Mouse (Mus musculus): ENCODE data around the gene Psg16. TPM values are rescaled to one million over a fixed set of nuclear protein-coding genes. Genes with fewer than 3 reads are reported as not detected.
"Not testable (repeated sequence)": the region's sequence is repeated elsewhere in the genome, so short reads cannot be mapped to it uniquely, and the experiment has no call there.

Gene Psg16
- polyA plus RNA-seq, 1 experiment from 2014 or later = 0.27 TPM

DNA sequence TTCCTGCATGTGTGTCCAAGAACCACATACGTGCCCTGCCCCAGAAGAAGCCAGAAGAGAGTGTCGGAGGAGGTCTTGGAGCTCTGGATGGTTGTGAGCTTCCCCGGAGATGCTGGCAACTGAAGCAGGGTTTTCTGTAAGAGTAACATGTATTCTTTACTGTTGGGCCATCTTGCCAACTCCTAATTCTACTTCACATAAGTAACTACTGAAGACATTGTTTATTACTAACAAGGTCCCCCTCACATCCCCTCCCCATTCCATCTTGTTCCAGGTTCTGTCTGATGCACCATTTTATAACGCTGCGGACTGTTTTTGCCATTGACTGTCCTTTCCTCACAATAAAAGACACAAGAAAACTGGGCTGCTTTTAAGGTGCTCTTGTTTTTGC is 332 bp upstream of the Psg16 start:
- Histone ChIP-seq H3K27me3 (no peaks in the 10 kb centered on the region), H3K9me3 (0 out of 2 replicates have a peak, but pooled peaks cover 4% of the 10 kb centered on the region), H3K36me3 (replicated peaks) (no peaks in the 10 kb centered on the region), H3K4me3 (replicated peaks) (no peak overlapping the region), H3K9ac (no peak overlapping the region), H3K27ac (no peak overlapping the region), H3K4me1 (no peaks in the 10 kb centered on the region), H3K4me2 (no peak overlapping the region)
- 55% methylated on average over 5 of the region's 5 CpGs for WGBS
- ATAC-seq (ENCODE audit: low FRiP score) = no peak

DNA sequence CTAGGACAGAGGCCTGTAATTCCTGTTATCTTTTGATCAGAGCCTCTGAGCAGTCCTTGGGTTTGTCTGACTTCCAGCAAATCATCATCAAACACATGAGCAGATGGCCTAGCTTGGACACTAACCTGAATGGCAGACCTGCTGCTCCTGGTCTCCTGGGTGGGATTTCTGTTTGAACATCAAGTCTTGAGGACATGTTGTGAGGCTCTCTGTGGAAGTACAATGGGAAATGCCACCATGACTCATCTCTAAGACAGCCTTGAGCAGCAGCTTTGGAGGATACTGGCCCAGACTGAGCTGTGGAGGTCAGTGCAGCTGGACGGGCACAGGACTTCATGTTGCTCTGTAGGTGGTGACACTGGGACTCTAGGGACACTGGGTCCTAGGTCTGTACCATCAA is 2.7 kb downstream of the Psg16 start:
- no peak overlapping the region for H3K27ac ChIP-seq
- 89% methylated on average over 1 of the region's 1 CpGs for WGBS

DNA sequence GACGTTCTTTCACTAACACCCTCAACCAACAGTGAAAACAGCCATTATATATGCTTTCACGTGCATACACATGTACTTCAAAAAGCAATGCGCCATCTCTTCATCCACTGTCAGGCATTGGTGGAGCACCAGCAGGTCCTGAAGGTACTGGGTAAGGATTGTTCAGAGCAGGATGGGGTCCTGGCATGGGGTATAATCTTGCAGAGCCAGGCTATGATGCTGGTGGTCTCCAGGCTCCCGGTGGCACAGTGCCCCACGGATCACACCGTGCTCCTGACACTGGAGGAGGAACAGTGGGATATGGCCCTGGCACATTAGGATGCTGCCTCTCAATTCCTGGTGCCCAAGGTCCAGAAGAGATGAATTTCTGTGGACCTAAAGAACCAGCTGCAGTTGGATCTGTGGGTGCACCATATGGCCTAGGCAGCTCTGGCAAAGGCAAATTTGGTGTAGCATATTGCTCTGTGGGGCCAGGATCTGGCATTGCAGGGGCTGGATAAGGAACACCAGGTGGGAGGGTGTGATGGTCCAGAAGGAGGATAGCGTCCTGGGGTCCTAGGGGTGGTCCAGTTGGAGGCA is 4.3 kb downstream of the Psg16 start:
- H3K9me3 ChIP-seq = 0 out of 2 replicates have a peak, but pooled peaks cover 4% of the 10 kb centered on the region
- no peak for ATAC-seq (ENCODE audit: low FRiP score)
- no peak overlapping the region for H3K9ac ChIP-seq
- H3K27ac ChIP-seq = no peak overlapping the region
- H3K4me3 ChIP-seq (replicated peaks) = no peak overlapping the region
- no peaks in the 10 kb centered on the region for H3K36me3 ChIP-seq (replicated peaks)
- H3K4me1 ChIP-seq = no peaks in the 10 kb centered on the region
- no peak overlapping the region for H3K4me2 ChIP-seq
- H3K27me3 ChIP-seq = no peaks in the 10 kb centered on the region
- 85% methylated on average over 7 of the region's 7 CpGs for whole genome bisulfite sequencing

More for the DNA sequence above, 2.7 kb downstream of the Psg16 start:
- ATAC-seq (ENCODE audit: low FRiP score) = no peak
- Histone ChIP-seq H3K4me3 (replicated peaks) (no peak overlapping the region), H3K27me3 (no peaks in the 10 kb centered on the region), H3K9me3 (0 out of 2 replicates have a peak, but pooled peaks cover 4% of the 10 kb centered on the region), H3K4me2 (no peak overlapping the region), H3K9ac (no peak overlapping the region), H3K36me3 (replicated peaks) (no peaks in the 10 kb centered on the region), H3K4me1 (no peaks in the 10 kb centered on the region)

DNA sequence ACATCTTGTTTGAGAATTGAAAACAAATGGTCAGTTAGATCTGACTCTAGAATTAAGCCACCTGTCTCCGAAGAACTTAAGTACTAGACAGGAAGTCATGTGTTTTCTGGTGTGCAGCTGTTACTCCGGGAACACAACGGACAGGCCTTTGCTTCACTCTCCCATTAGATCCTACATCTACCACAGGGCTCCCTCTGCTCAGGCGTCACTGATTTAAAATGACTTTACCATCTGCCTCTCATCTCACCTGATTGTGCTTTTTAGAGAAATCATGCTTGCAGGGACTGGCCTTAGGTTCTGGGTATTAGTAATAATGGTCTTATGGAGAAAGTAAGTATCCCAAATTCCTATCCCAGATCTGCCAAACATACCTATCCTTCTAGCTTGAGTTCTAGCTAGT is 8.9 kb downstream of the Psg16 start:
- 84% methylated on average over 4 of the region's 4 CpGs for WGBS
- Histone ChIP-seq H3K9ac (no peak overlapping the region), H3K27ac (no peak overlapping the region), H3K4me2 (no peak overlapping the region), H3K27me3 (no peaks in the 10 kb centered on the region), H3K4me3 (replicated peaks) (no peak overlapping the region), H3K4me1 (no peaks in the 10 kb centered on the region), H3K36me3 (replicated peaks) (no peaks in the 10 kb centered on the region), H3K9me3 (no peaks in the 10 kb centered on the region)
- no peak for ATAC-seq (ENCODE audit: low FRiP score)

DNA sequence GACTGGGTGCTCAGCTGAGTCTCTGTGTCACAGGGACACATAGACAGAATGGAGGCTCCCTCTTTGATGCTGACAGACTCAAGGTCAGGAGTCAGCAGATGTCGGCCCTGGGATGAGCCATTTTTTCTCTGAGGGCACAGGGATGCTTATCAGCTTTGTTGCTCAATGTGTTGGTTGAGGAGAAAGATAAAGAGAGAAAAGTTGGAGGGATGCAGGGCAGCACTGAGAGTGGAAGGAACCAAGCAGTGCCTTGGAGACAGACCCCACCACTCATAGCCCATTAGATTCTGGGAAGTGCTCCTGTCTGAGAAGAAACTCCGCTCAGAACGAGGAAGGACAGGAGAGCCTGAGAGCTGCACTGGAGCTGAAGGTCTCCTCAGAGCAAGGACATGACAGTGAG is 13.9 kb downstream of the Psg16 start:
- Histone ChIP-seq H3K9ac (no peak overlapping the region), H3K4me3 (replicated peaks) (no peak overlapping the region), H3K4me2 (no peak overlapping the region), H3K4me1 (no peaks in the 10 kb centered on the region), H3K27me3 (no peaks in the 10 kb centered on the region), H3K36me3 (replicated peaks) (no peaks in the 10 kb centered on the region), H3K9me3 (no peaks in the 10 kb centered on the region), H3K27ac (no peak overlapping the region)
- WGBS = 89% methylated on average over 3 of the region's 3 CpGs
- no peak for ATAC-seq (ENCODE audit: low FRiP score)

DNA sequence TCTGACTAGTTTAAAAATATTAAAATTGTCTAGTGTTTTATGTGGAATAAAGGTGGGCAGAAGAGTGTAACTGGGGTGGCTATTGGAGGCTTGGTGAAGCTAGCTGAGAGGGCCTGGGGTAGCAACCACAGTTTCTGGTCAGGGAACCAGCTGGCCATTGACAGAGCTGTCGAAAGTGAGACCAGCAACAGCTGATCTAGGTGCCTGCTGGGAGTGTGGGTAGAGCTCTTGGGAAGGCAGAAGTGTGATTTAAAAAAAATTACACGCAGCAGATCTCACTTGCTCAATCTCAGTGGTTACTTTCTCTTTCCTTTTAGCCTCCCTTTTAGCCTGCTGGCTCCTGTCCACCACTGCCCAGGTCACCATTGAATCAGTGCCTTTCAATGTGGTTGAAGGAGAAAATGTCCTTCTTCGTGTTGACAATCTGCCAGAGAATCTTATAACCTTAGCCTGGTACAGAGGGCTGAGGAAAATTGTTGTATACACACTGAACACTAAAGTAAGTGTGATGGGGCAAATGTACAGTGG is 16.3 kb downstream of the Psg16 start:
- H3K9ac ChIP-seq = no peak overlapping the region
- 65% methylated on average over 3 of the region's 3 CpGs for WGBS
- no peak for ATAC-seq (ENCODE audit: low FRiP score)
- no peaks in the 10 kb centered on the region for H3K27me3 ChIP-seq
- no peaks in the 10 kb centered on the region for H3K4me1 ChIP-seq
- no peaks in the 10 kb centered on the region for H3K36me3 ChIP-seq (replicated peaks)
- no peak overlapping the region for H3K27ac ChIP-seq
- H3K9me3 ChIP-seq = no peaks in the 10 kb centered on the region
- no peak overlapping the region for H3K4me3 ChIP-seq (replicated peaks)
- H3K4me2 ChIP-seq = no peak overlapping the region

DNA sequence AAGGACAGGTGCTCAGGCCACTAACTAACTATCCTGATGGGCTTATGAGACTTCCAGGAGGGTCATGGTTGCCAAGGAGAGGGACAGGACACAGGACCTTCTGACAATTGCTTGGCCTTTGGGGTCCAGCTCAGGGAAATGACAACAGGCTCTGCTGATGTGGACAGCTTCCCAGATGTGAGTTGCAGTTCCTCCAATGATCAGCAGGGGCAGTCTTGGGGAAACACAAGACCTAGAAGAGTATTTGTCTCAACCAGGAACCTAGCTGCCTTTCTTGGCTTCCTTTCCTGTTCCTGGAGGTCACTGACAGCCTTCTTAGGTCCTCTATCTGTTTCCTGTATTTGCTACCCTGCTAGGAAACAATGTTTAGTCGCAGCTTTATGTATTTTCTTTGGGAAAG is 17.4 kb downstream of the Psg16 start:
- H3K27ac ChIP-seq = no peak overlapping the region
- no peaks in the 10 kb centered on the region for H3K36me3 ChIP-seq (replicated peaks)
- no peak for ATAC-seq (ENCODE audit: low FRiP score)
- H3K4me2 ChIP-seq = no peak overlapping the region
- 22% methylated on average over 1 of the region's 1 CpGs for WGBS
- no peaks in the 10 kb centered on the region for H3K9me3 ChIP-seq
- no peaks in the 10 kb centered on the region for H3K4me1 ChIP-seq
- H3K9ac ChIP-seq = no peak overlapping the region
- no peak overlapping the region for H3K4me3 ChIP-seq (replicated peaks)
- no peaks in the 10 kb centered on the region for H3K27me3 ChIP-seq

DNA sequence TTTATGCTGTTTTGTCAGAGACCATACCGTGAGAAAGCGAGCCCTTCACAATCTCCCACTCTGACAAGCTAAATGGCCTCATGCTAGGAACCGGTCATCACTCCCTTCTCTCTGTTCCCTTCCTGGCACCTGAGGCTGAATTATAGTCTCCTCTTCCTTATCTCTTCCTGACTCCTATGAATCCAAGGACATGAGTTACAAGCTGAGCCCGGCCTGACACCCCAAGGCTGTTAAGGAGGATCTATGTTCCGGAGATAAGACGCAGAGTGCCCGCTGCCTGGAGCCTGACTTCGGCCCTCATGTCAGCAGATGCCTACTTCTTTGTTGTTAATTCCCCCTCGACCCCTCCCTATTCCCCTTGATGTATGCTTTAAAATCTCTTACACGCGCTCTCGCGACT is 27.8 kb downstream of the Psg16 start:
- not testable (repeated sequence) for ATAC-seq (ENCODE audit: low FRiP score); H3K27me3 ChIP-seq; H3K9me3 ChIP-seq; H3K36me3 ChIP-seq (replicated peaks); H3K4me3 ChIP-seq (replicated peaks); H3K9ac ChIP-seq; H3K4me1 ChIP-seq; H3K27ac ChIP-seq; H3K4me2 ChIP-seq
- WGBS = 91% methylated on average over 13 of the region's 13 CpGs

DNA sequence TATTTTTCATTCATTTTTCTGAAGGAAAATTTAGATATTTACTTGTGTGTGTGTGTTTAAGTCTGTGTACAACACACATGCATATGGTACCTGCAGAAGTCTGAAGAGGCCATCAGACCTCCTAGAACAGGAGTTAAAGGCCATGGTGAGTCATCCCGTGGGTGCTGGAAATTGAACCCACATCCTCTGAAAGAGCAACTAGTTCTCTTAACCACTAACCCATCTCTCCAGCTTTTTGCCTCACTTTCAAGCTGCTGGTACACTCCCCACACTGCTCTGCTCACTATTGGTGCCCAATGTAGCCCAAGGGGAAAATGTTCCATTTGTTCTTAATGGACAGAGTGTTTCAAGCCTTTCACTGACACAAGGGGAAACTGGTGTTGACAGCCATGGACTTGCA is 61.5 kb downstream of the Psg16 start:
- H3K36me3 ChIP-seq (replicated peaks) = no peaks in the 10 kb centered on the region
- H3K4me1 ChIP-seq = no peaks in the 10 kb centered on the region
- no peaks in the 10 kb centered on the region for H3K27me3 ChIP-seq
- H3K27ac ChIP-seq = no peak overlapping the region
- H3K4me2 ChIP-seq = no peak overlapping the region
- WGBS = 92% methylated on average over 1 of the region's 1 CpGs
- ATAC-seq (ENCODE audit: low FRiP score) = no peak
- no peak overlapping the region for H3K4me3 ChIP-seq (replicated peaks)
- H3K9ac ChIP-seq = no peak overlapping the region
- no peaks in the 10 kb centered on the region for H3K9me3 ChIP-seq

DNA sequence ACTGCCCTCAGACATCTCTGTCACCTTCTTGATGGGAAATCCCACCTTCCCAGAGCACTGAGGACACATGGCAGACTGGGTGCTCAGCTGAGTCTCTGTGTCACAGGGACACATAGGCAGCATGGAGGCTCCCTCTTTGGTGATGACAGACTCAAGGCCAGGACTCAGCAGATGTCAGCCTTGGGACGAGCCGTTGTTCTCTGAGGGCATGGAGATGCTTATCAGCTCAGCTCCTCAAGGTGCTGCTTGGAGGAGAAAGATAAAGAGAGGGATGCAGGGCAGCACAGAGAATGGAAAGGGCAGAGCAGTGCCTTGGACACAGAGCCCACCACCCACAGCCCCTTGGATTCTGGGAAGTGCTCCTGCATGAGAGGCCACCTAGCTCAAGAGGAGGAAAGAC is 76.1 kb downstream of the Psg16 start, which contains the start of gene Ceacam3:
Ceacam3 (plus strand) TSS at position 352 of the 400 bp plus-strand sequence.
- Histone ChIP-seq H3K4me2 (no peak within 1 kb of the TSS), H3K9me3 (peaks cover 18% of the 10 kb centered on the region), H3K9ac (no peak within 1 kb of the TSS), H3K4me1 (no peaks in the 10 kb centered on the region), H3K4me3 (replicated peaks) (no peak within 1 kb of the TSS), H3K36me3 (replicated peaks) (no peaks in the 10 kb centered on the region), H3K27me3 (no peaks in the 10 kb centered on the region), H3K27ac (no peak within 1 kb of the TSS)
- ATAC-seq (ENCODE audit: low FRiP score) = no peak
- WGBS = 81% methylated on average over 2 of the region's 2 CpGs

DNA sequence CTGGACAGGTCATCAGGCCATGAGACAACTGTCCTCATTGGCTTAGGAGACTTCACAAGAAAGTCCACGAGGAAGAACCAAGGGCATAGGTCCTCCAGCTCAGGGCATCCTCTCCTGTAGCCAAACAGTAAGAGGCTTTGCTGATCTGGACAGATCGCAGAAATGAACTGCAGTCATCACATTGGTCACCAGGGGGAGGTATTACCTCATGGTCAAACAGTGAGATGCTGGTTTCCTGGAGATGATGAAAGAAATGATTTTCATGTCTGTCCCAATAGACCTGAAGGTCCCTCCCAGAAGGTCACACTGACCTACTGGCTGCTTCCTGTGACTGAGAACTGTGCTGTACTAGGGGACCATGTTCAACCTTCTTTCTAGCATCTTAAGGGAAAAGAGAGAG is 81.8 kb downstream of the Psg16 start:
- no peak overlapping the region for H3K4me2 ChIP-seq

DNA sequence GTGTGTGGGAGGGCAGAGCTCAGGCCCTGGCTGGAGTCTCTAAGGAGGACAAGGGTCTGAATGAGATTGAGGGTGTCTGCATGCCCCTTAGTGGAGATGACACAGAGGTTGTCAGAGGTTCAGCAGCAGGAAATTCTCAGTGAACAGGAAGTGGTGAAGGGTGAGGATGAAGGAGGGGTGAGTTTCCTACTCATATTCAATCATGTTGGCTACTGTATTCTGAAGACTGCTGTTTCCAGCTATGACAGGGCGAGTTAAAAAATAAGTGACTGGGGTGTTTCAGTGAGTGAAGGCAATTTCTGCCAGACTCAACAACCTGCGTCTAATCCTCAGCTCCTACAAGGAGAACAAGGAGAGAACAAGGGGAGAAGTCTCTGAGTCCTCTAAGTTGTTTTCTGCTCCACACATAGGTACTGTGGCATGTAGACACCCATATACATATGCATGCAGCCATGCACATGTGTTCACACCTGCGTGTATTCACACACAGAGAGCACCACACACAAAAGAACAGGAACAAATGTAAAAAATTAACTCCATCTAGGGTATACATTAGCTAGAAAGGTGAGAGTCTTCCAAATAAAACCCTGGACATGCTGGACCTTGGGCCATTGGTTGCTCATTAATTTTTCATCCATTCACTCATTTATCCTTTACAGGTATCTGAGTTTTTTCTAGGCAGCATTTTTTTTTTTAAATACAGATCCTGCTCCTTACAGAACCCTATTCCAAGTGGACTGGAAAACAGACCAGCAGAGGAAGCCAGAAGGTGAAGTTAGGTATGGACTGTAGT is 83.2 kb downstream of the Psg16 start:
- H3K4me2 ChIP-seq = no peak overlapping the region
- H3K9me3 ChIP-seq = peaks cover 19% of the 10 kb centered on the region; the same call in 1 of the 2 replicates
- WGBS = 85% methylated on average over 3 of the region's 3 CpGs

More for the DNA sequence above, 81.8 kb downstream of the Psg16 start:
- Histone ChIP-seq H3K27me3 (no peaks in the 10 kb centered on the region), H3K36me3 (replicated peaks) (no peaks in the 10 kb centered on the region), H3K9ac (no peak overlapping the region), H3K27ac (no peak overlapping the region), H3K9me3 (peaks cover 21% of the 10 kb centered on the region; the same call in 1 of the 2 replicates), H3K4me1 (no peaks in the 10 kb centered on the region), H3K4me3 (replicated peaks) (no peak overlapping the region)
- ATAC-seq (ENCODE audit: low FRiP score) = no peak
- WGBS = 40% methylated on average over 2 of the region's 2 CpGs

DNA sequence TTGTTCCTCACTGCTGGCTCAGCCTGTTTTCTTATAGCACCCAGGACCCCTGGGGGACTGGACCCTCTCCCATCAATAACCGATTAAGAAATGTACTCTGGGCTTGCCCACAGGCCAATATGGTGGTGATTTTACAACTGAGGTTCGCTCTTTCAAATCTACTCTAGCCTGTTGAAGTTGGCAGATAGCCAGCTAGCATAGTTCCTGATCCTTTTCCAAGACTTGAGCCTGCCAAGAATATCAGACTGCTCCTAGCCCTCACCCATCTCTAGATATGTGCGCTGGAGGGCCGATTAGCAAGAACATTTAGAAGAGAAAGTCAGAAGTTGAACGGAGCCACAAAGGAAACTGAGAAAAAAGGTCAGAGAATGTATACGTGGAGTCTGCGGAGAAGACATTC is 85.2 kb downstream of the Psg16 start:
- H3K4me2 ChIP-seq = no peak overlapping the region
- H3K27ac ChIP-seq = no peak overlapping the region
- peaks cover 14% of the 10 kb centered on the region; the same call in 1 of the 2 replicates for H3K9me3 ChIP-seq
- no peaks in the 10 kb centered on the region for H3K36me3 ChIP-seq (replicated peaks)
- WGBS = 88% methylated on average over 7 of the region's 7 CpGs
- H3K4me1 ChIP-seq = no peaks in the 10 kb centered on the region
- H3K9ac ChIP-seq = no peak overlapping the region
- no peaks in the 10 kb centered on the region for H3K27me3 ChIP-seq
- ATAC-seq (ENCODE audit: low FRiP score) = no peak
- no peak overlapping the region for H3K4me3 ChIP-seq (replicated peaks)

More for the DNA sequence above, 83.2 kb downstream of the Psg16 start:
- no peaks in the 10 kb centered on the region for H3K27me3 ChIP-seq
- no peaks in the 10 kb centered on the region for H3K4me1 ChIP-seq
- H3K27ac ChIP-seq = no peak overlapping the region
- H3K36me3 ChIP-seq (replicated peaks) = no peaks in the 10 kb centered on the region
- no peak overlapping the region for H3K4me3 ChIP-seq (replicated peaks)
- no peak for ATAC-seq (ENCODE audit: low FRiP score)
- no peak overlapping the region for H3K9ac ChIP-seq
